Mouse (Mus musculus) forebrain, postnatal 0 days (tissue): ENCODE measurements at regions not wholly inside any gene's neighbourhood (a gene's known extent, or its start where the extent isn't known, plus 50 kb on each side); places are given as distances from the start of the nearest gene placed in this dataset.

Experiments used
- ATAC-seq: fragments of 200-750 bp; cut with Nextera tagmentation; 2 replicates; pipeline ENCODE4 v1.8.0; 2017; ENCODE audit warnings: mild to moderate bottlenecking, moderate library complexity
- DNase-seq: peaks from one replicate; pipeline ENCODE4 v3.0.0-alpha.2; 2015
- H3K27ac ChIP-seq: fragments of 300-500 bp; sonication (generic); 2 replicates; pipeline ENCODE4 v1.5.1; 2014; ENCODE audit warnings: low read depth, mild to moderate bottlenecking, antibody characterized with exemption, low read length, moderate library complexity, mixed read lengths
- H3K27me3 ChIP-seq: fragments of 300-500 bp; sonication (generic); 2 replicates; pipeline ENCODE4 v1.6.1; 2014; ENCODE audit warnings: mild to moderate bottlenecking, low read length, mixed read lengths; ENCODE audit not compliant: insufficient read depth
- H3K36me3 ChIP-seq: fragments of 300-500 bp; sonication (generic); 2 replicates; pipeline ENCODE4 v1.6.1; 2014; ENCODE audit warnings: mild to moderate bottlenecking, moderate library complexity; ENCODE audit not compliant: insufficient read depth
- H3K4me1 ChIP-seq: fragments of 300-500 bp; sonication (generic); 2 replicates; pipeline ENCODE4 v1.6.1; 2014; ENCODE audit warnings: antibody characterized with exemption; ENCODE audit not compliant: insufficient read depth
- H3K4me2 ChIP-seq: fragments of 300-500 bp; sonication (generic); 2 replicates; pipeline ENCODE4 v1.6.1; 2014; ENCODE audit warnings: low read depth, mild to moderate bottlenecking, moderate library complexity
- H3K4me3 ChIP-seq: fragments of 300-500 bp; sonication (generic); 2 replicates; pipeline ENCODE4 v1.5.1; 2014; ENCODE audit warnings: low read depth, low read length, mixed read lengths
- H3K9ac ChIP-seq: fragments of 300-500 bp; sonication (generic); 2 replicates; pipeline ENCODE4 v1.6.1; 2014; ENCODE audit warnings: mild to moderate bottlenecking
- H3K9me3 ChIP-seq: fragments of 300-500 bp; sonication (generic); 2 replicates; pipeline ENCODE4 v1.6.1; 2016; ENCODE audit warnings: low read length
- CTCF ChIP-seq: sonication (generic); IDR thresholded peaks from 2 replicates; pipeline ENCODE4 v1.5.1; 2016; ENCODE audit warnings: antibody characterized with exemption, control low read depth, low read depth
- WGBS: fragments of 180-500 bp; shearing (Covaris S2); extraction: QIAGEN DNeasy Blood & Tissue Kit; methylation state at CpG from one replicate; pipeline ENCODE4 v1.1.7; 2014; 5-methylcytosine and 5-hydroxymethylcytosine counted together

- no peaks in the 10 kb centered on the region for H3K36me3 ChIP-seq
- 69% methylated on average over 4 of the region's 4 CpGs for WGBS
- no peaks in the 10 kb centered on the region for H3K9me3 ChIP-seq
- H3K4me2 ChIP-seq, result no peak overlapping the region
- DNase-seq, result no peak
- no peak overlapping the region for H3K4me3 ChIP-seq
- no peak for ATAC-seq
- no peaks in the 10 kb centered on the region for H3K27me3 ChIP-seq
- H3K4me1 ChIP-seq, result no peaks in the 10 kb centered on the region
- TF ChIP-seq CTCF, result no peak
- no peak overlapping the region for H3K27ac ChIP-seq
- H3K9ac ChIP-seq, result no peak overlapping the region
These were observed 425.6 kb downstream of the Fam198b start for GRCm38 (mm10) chr3:80309931-80310330.

GRCm38 (mm10) chr3:80311689-80312088 lies 427.4 kb downstream of the Fam198b start:
- Histone ChIP-seq H3K27me3 (no peaks in the 10 kb centered on the region), H3K9me3 (no peaks in the 10 kb centered on the region), H3K4me1 (no peaks in the 10 kb centered on the region), H3K4me2 (no peak overlapping the region), H3K27ac (no peak overlapping the region), H3K4me3 (no peak overlapping the region), H3K9ac (no peak overlapping the region), H3K36me3 (no peaks in the 10 kb centered on the region)
- no peak for ATAC-seq
- DNase-seq, result no peak
- WGBS, result 78% methylated on average over 2 of the region's 2 CpGs
- no peak for TF ChIP-seq CTCF

GRCm38 (mm10) chr3:80322291-80322690 lies 438.0 kb downstream of the Fam198b start:
- H3K9ac ChIP-seq, result no peak overlapping the region
- no peak for DNase-seq
- H3K9me3 ChIP-seq, result no peaks in the 10 kb centered on the region
- TF ChIP-seq CTCF, result no peak
- 27% methylated on average over 3 of the region's 3 CpGs for WGBS
- no peaks in the 10 kb centered on the region for H3K4me1 ChIP-seq
- no peak overlapping the region for H3K27ac ChIP-seq
- no peak overlapping the region for H3K4me3 ChIP-seq
- ATAC-seq, result no peak
- no peaks in the 10 kb centered on the region for H3K27me3 ChIP-seq
- no peak overlapping the region for H3K4me2 ChIP-seq
- H3K36me3 ChIP-seq, result no peaks in the 10 kb centered on the region

- H3K4me2 ChIP-seq, result no peak overlapping the region
- no peak overlapping the region for H3K4me3 ChIP-seq
- no peak overlapping the region for H3K9ac ChIP-seq
- ATAC-seq (no peak), DNase-seq (no peak)
- H3K27me3 ChIP-seq, result no peaks in the 10 kb centered on the region
- 88% methylated on average over 2 of the region's 2 CpGs for WGBS
- H3K36me3 ChIP-seq, result no peaks in the 10 kb centered on the region
- no peaks in the 10 kb centered on the region for H3K9me3 ChIP-seq
- TF ChIP-seq CTCF, result no peak
- H3K4me1 ChIP-seq, result no peaks in the 10 kb centered on the region
- no peak overlapping the region for H3K27ac ChIP-seq
These were observed 440.4 kb downstream of the Fam198b start for GRCm38 (mm10) chr3:80324726-80325125.

GRCm38 (mm10) chr3:80331776-80332175 lies 447.4 kb downstream of the Fam198b start:
- Histone ChIP-seq H3K4me3 (no peak overlapping the region), H3K4me1 (no peaks in the 10 kb centered on the region), H3K9ac (no peak overlapping the region), H3K27ac (peak overlapping the region; percentile 2; the same call in 1 of the 2 replicates), H3K36me3 (no peaks in the 10 kb centered on the region), H3K27me3 (no peaks in the 10 kb centered on the region), H3K4me2 (no peak overlapping the region), H3K9me3 (no peaks in the 10 kb centered on the region)
- DNase-seq (peak; percentile 38), ATAC-seq (no peak; the same call in 1 of the 2 replicates)
- WGBS, result 46% methylated on average over 3 of the region's 3 CpGs
- no peak for TF ChIP-seq CTCF

- DNase-seq, result peak; percentile 58
- no peaks in the 10 kb centered on the region for H3K4me1 ChIP-seq
- no peak overlapping the region for H3K4me3 ChIP-seq
- ATAC-seq, result peak; percentile 86
- no peak overlapping the region for H3K9ac ChIP-seq
- no peaks in the 10 kb centered on the region for H3K9me3 ChIP-seq
- H3K27ac ChIP-seq, result peak overlapping the region; percentile 58; the same call in 1 of the 2 replicates
- H3K27me3 ChIP-seq, result no peaks in the 10 kb centered on the region
- no peaks in the 10 kb centered on the region for H3K36me3 ChIP-seq
- H3K4me2 ChIP-seq, result no peak overlapping the region
- no peak for TF ChIP-seq CTCF
- 11% methylated on average over 4 of the region's 4 CpGs for WGBS
These were observed 450.1 kb downstream of the Fam198b start for GRCm38 (mm10) chr3:80334446-80334893.

- no peak for TF ChIP-seq CTCF
- no peak overlapping the region for H3K27ac ChIP-seq
- no peaks in the 10 kb centered on the region for H3K9me3 ChIP-seq
- no peak overlapping the region for H3K4me3 ChIP-seq
- no peaks in the 10 kb centered on the region for H3K36me3 ChIP-seq
- no peak overlapping the region for H3K4me2 ChIP-seq
- ATAC-seq (no peak), DNase-seq (no peak)
- no peaks in the 10 kb centered on the region for H3K27me3 ChIP-seq
- H3K4me1 ChIP-seq, result no peaks in the 10 kb centered on the region
- no peak overlapping the region for H3K9ac ChIP-seq
- WGBS, result 88% methylated on average over 8 of the region's 8 CpGs
These were observed 451.9 kb downstream of the Fam198b start for GRCm38 (mm10) chr3:80336123-80336674.
